Mouse (Mus musculus) ES-E14 (cell line): ENCODE measurements around the gene Rplp2.

Source experiments
- CHD2 ChIP-seq: IDR thresholded peaks from 2 replicates; pipeline ENCODE4 v1.6.1; 2014; ENCODE audit warnings: mild to moderate bottlenecking, low read depth, low read length, inconsistent platforms
- HCFC1 ChIP-seq: IDR thresholded peaks from 2 replicates; pipeline ENCODE4 v1.6.1; 2012; ENCODE audit warnings: low read length, inconsistent platforms, borderline replicate concordance; ENCODE audit not compliant: insufficient read depth
- ZNF384 ChIP-seq: IDR thresholded peaks from 2 replicates; pipeline ENCODE4 v1.6.1; 2012; ENCODE audit warnings: low read depth, low read length, inconsistent platforms

DNA sequence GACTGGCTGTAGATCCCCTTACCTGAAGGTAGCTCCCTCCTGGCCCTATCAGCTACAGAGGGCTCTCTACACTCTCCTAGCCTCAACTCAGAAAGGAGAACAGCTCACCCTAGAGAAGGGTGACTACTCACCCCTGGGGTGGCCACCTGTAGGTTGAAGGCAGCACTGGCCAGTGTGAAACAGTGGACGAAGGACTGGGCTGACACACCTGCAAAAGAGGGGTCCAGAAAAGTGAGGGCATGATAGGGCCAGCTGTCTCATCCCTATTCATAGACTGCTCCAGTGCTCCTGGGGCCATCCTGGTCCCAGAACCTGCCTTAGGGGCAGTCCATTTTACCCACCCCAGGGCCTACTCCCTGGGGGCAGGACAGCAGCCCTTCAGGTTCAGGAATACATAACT is 35.5 kb upstream of the Rplp2 start:
- no peak for TF ChIP-seq HCFC1
- TF ChIP-seq ZNF384 = no peak
- TF ChIP-seq CHD2 = no peak
